Mouse (Mus musculus): ENCODE measurements around the gene Paxbp1. TPM values are rescaled to one million over a fixed set of nuclear protein-coding genes. Genes with fewer than 3 reads are reported as not detected.

The Paxbp1 gene
- polyA plus RNA-seq, 1 experiment from 2014 or later = 26.4 TPM

DNA sequence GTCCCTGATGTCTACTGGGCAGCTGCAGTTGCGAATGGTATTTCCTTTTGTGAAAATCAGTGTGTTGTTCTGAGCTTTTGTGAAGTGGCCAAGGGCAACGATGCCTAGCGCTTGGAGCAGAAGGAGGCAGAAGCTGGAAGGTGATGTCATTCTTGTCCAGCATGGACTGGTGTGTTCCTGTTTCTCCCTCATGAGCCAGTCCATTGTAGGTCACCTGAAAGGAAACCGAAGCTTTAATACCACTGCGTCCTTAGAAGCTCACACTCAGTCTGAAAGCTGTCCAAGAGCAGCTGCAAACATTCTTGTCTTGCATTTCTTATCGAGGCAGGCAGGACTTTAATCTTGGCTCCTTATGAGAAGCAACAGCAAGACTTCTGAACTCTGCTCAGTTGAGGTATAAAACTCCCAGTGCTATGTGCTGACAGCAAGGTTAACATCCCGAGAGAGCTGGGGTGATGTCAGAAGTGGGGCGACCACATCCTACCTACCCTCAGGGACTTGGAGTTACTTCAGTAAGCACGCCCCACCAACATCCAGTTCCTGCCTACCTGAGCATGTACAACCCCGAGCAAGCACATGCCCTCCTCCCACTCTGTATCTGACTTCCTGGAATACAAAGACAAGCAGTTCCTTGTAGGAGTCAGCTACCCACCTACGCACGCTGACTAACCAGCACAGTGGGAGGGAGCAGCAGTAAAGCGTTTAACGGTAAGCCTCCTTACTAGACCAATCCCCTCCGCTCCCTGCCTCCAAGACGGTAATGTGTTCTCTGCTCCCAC is 11.9 kb upstream of the Paxbp1 start:
- no peaks in the 10 kb centered on the region for H3K36me3 ChIP-seq (ENCODE audit: insufficient read depth, low read length)
- no peaks in the 10 kb centered on the region for H3K9me3 ChIP-seq (replicated peaks; ENCODE audit: low read length)
- peak overlapping the region; percentile 28; the same call in 1 of the 2 replicates for H3K9ac ChIP-seq (ENCODE audit: low read depth, low read length)
- WGBS = 15% methylated on average over 16 of the region's 16 CpGs
- H3K27me3 ChIP-seq (ENCODE audit: insufficient read depth, low read length) = no peaks in the 10 kb centered on the region
- peak overlapping the region; percentile 72 for H3K27ac ChIP-seq
- peak overlapping the region; percentile 41 for H3K4me2 ChIP-seq (ENCODE audit: low read length)
- DNase-seq (ENCODE audit: low spot score) (peak; percentile 77), ATAC-seq (replicated peaks; ENCODE audit: low FRiP score, low read depth) (peak; percentile 92)
- H3K4me3 ChIP-seq (replicated peaks; ENCODE audit: low read depth, low read length) = no peak overlapping the region
- TF ChIP-seq CTCF (IDR thresholded peaks at IDR 0.05; ENCODE audit: low read depth) = no peak
- peaks cover 12% of the 10 kb centered on the region for H3K4me1 ChIP-seq (replicated peaks; ENCODE audit: insufficient read depth, low read length)

DNA sequence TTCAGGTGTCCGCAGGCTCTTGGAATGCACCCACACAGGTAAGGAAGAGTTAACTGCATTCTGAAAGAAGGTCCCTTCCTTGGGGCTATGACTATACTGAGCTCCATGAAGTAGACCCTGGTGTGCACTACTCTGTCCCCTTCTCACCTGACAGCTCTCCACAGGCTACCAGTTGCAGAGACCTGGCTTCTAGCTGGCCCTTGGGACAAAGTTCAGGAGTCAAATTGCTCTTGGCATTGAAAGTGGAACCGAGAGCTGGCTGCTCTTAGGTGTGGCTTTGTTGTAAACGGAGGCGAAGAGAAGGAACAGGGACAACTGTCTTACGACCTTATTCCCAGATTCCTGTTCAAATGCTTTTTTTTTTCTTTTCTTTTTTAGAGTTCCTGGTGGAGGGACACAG is 10.8 kb upstream of the Paxbp1 start:
- H3K4me2 ChIP-seq (ENCODE audit: low read length) = no peak overlapping the region
- DNase-seq (ENCODE audit: low spot score) (no peak), ATAC-seq (replicated peaks; ENCODE audit: low FRiP score, low read depth) (no peak)

DNA sequence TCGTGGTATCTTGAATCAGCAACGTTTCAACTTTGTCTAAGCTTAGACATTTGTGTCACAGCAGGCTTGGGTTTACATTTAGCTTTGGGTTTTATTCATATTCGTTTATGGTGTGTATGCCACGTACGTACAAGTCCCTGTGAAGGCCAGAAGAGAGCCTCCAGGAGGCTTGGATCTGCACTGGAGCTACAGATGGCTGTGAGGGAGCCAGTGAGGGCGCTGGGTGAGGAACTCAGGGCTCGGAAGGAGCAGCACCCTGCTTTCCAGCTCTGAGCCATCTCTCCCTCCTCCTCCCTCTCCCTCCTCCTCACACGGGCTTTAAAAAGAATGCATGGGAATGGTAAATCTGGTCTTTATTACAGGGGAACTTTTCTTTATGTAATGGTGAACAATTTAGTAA is 9.3 kb upstream of the Paxbp1 start:
- no peak for TF ChIP-seq CTCF (IDR thresholded peaks at IDR 0.05; ENCODE audit: low read depth)
- no peak for ATAC-seq (replicated peaks; ENCODE audit: low FRiP score, low read depth)

More for the DNA sequence above, 10.8 kb upstream of the Paxbp1 start:
- Histone ChIP-seq H3K4me1 (replicated peaks; ENCODE audit: insufficient read depth, low read length) (peaks cover 12% of the 10 kb centered on the region), H3K4me3 (replicated peaks; ENCODE audit: low read depth, low read length) (no peak overlapping the region), H3K27me3 (ENCODE audit: insufficient read depth, low read length) (no peaks in the 10 kb centered on the region), H3K27ac (no peak overlapping the region), H3K9ac (ENCODE audit: low read depth, low read length) (no peak overlapping the region), H3K9me3 (replicated peaks; ENCODE audit: low read length) (no peaks in the 10 kb centered on the region), H3K36me3 (ENCODE audit: insufficient read depth, low read length) (no peaks in the 10 kb centered on the region)
- 61% methylated on average over 5 of the region's 5 CpGs for WGBS
- TF ChIP-seq CTCF (IDR thresholded peaks at IDR 0.05; ENCODE audit: low read depth) = no peak

DNA sequence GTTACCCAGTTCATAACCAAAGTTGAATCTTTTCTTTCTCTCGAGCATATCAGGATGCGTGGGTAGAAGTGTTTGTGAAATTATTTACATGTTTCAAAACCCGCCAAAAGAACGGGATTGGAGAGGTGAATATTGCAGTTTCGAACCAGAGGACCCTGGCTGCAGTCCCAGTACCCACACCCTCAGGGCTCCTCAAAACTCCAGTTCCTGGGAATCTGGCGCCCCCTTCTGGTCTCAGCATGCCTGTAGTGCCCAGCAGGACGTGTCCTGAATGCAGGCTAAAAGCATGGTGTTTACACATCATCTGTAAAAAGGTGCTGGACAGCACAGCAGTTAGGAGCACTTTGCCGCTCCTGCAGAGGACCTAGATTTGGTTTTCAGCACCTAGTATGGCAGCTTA is 1.2 kb upstream of the Paxbp1 start:
- ATAC-seq (replicated peaks; ENCODE audit: low FRiP score, low read depth) (no peak), DNase-seq (ENCODE audit: low spot score) (peak; percentile 42)
- no peak overlapping the region for H3K4me2 ChIP-seq (ENCODE audit: low read length)
- no peaks in the 10 kb centered on the region for H3K36me3 ChIP-seq (ENCODE audit: insufficient read depth, low read length)
- no peak overlapping the region for H3K9ac ChIP-seq (ENCODE audit: low read depth, low read length)
- no peaks in the 10 kb centered on the region for H3K9me3 ChIP-seq (replicated peaks; ENCODE audit: low read length)
- no peaks in the 10 kb centered on the region for H3K27me3 ChIP-seq (ENCODE audit: insufficient read depth, low read length)
- H3K27ac ChIP-seq = no peak overlapping the region
- peak; percentile 64 for TF ChIP-seq CTCF (IDR thresholded peaks at IDR 0.05; ENCODE audit: low read depth)
- H3K4me1 ChIP-seq (replicated peaks; ENCODE audit: insufficient read depth, low read length) = no peaks in the 10 kb centered on the region
- no peak overlapping the region for H3K4me3 ChIP-seq (replicated peaks; ENCODE audit: low read depth, low read length)
- WGBS = 65% methylated on average over 8 of the region's 8 CpGs

More for the DNA sequence above, 9.3 kb upstream of the Paxbp1 start:
- Histone ChIP-seq H3K4me2 (ENCODE audit: low read length) (no peak overlapping the region), H3K4me3 (replicated peaks; ENCODE audit: low read depth, low read length) (no peak overlapping the region), H3K4me1 (replicated peaks; ENCODE audit: insufficient read depth, low read length) (peaks cover 12% of the 10 kb centered on the region), H3K36me3 (ENCODE audit: insufficient read depth, low read length) (no peaks in the 10 kb centered on the region), H3K27me3 (ENCODE audit: insufficient read depth, low read length) (no peaks in the 10 kb centered on the region), H3K9ac (ENCODE audit: low read depth, low read length) (no peak overlapping the region), H3K9me3 (replicated peaks; ENCODE audit: low read length) (no peaks in the 10 kb centered on the region), H3K27ac (no peak overlapping the region)
- 64% methylated on average over 8 of the region's 8 CpGs for WGBS
- DNase-seq (ENCODE audit: low spot score) = no peak

DNA sequence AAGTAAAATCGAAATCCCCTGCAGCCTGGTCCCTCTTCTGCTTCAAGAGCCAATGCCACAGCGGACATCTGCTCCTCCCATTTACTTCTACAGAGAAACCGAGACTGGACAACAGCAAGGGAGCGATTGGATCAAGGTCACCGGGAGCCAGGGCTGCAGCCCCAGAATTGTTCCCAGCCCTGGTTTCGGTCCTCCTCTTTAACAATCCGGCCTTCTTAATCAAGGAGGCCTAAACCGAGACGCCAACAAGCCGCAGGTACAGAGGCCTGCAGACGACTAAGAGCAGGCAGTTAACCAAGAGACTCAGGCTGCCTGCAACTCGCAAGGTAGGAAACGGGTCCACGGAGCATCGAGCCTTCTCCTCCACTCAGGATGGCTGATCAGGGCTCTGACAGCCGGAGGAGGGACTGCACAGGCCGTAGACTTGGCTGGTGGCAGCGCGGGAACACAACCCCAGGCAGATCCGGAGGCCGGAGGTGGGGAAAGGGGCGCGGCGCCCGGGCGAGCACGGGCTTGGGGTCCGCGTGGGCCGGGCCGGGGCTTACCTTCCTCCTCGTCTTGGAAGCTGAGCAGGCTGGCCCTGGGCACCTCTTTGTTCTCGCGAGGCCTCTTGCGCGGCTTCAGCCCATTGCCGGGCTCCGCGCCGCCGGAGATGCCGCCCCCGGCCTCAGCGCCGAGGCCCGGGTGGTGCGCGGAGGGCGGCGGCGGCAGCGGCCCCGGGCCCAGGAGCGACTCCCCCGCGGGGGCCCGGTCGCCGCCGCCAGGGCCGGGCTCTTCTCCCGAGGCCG is 688 bp downstream of the Paxbp1 start:
- ATAC-seq (replicated peaks; ENCODE audit: low FRiP score, low read depth) (peak; percentile 87), DNase-seq (ENCODE audit: low spot score) (peak; percentile 78)
- WGBS = under 1% methylated on average over 51 of the region's 63 CpGs
- Histone ChIP-seq H3K27me3 (ENCODE audit: insufficient read depth, low read length) (no peaks in the 10 kb centered on the region), H3K4me2 (ENCODE audit: low read length) (peak overlapping the region; percentile 69), H3K9me3 (replicated peaks; ENCODE audit: low read length) (no peaks in the 10 kb centered on the region), H3K4me1 (replicated peaks; ENCODE audit: insufficient read depth, low read length) (no peaks in the 10 kb centered on the region), H3K27ac (peak overlapping the region; percentile 96), H3K36me3 (ENCODE audit: insufficient read depth, low read length) (peaks cover under 1% of the 10 kb centered on the region; the same call in 1 of the 2 replicates), H3K9ac (ENCODE audit: low read depth, low read length) (peak overlapping the region; percentile 97), H3K4me3 (replicated peaks; ENCODE audit: low read depth, low read length) (peak overlapping the region; percentile 95)
- TF ChIP-seq CTCF (IDR thresholded peaks at IDR 0.05; ENCODE audit: low read depth) = no peak

DNA sequence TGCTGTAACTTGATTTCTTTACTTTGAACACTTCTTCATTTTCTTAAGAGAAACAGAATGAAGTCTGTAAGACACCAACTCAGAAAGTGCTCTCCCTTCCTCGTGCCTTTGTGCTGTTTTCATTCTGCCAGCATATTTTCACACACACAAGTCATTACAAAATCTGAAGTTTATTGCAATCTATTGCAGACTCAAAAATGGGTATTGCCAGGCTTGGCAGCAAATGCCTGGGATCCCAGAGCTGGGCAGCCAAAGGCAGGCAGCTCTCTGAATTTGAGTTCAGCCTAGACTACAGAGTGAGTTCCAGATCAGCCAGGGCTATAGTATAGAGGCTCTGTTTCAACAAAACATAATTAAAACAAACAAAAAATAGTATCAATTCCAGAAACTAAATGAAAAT is 1.7 kb downstream of the Paxbp1 start:
- Histone ChIP-seq H3K4me3 (replicated peaks; ENCODE audit: low read depth, low read length) (peak overlapping the region; percentile 95; the same call in 1 of the 2 replicates), H3K27me3 (ENCODE audit: insufficient read depth, low read length) (no peaks in the 10 kb centered on the region), H3K9ac (ENCODE audit: low read depth, low read length) (peak overlapping the region; percentile 41; the same call in 1 of the 2 replicates), H3K4me1 (replicated peaks; ENCODE audit: insufficient read depth, low read length) (no peaks in the 10 kb centered on the region), H3K36me3 (ENCODE audit: insufficient read depth, low read length) (peaks cover 7% of the 10 kb centered on the region; the same call in 1 of the 2 replicates), H3K4me2 (ENCODE audit: low read length) (peak overlapping the region; percentile 69), H3K27ac (no peak overlapping the region), H3K9me3 (replicated peaks; ENCODE audit: low read length) (no peaks in the 10 kb centered on the region)
- no peak for DNase-seq (ENCODE audit: low spot score)
- no peak for ATAC-seq (replicated peaks; ENCODE audit: low FRiP score, low read depth)
- 29% methylated on average over 1 of the region's 1 CpGs for WGBS
- TF ChIP-seq CTCF (IDR thresholded peaks at IDR 0.05; ENCODE audit: low read depth) = no peak
